Mouse (Mus musculus): Measurements from ENCODE around the gene Vps53. TPM values are rescaled to one million over a fixed set of nuclear protein-coding genes. Genes with fewer than 3 reads are reported as not detected.
A peak's percentile ranks its signal among the peaks of the same experiment; 100 is the strongest.

The Vps53 gene
- total and polyA plus RNA-seq, 2 experiments from 2014 or later = 25.2 to 40.6 TPM

DNA sequence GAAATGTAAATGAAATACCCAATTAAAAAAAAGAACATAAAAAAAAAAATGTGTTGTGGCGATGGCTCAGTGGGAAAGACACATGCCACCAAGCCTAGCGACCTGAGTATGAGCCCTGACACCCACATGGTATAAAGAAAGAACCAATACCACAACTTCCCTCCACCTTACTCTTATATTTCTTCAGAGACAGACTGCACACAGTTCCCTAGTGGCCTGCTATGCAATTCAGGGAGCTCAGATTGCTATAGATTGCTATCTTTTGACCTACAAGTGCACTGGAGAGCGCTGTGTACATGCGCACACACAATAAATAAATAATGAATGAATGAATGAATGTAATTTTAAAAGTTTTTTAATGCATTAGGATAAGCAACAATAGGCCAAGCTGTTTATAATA is 4.3 kb upstream of the Vps53 start:
- Histone ChIP-seq H3K27me3 (ENCODE audit: control insufficient read depth, insufficient read depth, low read length) (no peaks in the 10 kb centered on the region), H3K4me2 (ENCODE audit: low read depth, low read length) (no peak overlapping the region), H3K4me3 (ENCODE audit: low read depth, low read length) (no peak overlapping the region), H3K9me3 (replicated peaks; ENCODE audit: control insufficient read depth, low read length) (no peaks in the 10 kb centered on the region), H3K9ac (replicated peaks; ENCODE audit: low read depth, low read length) (no peak overlapping the region), H3K27ac (ENCODE audit: low read depth) (no peak overlapping the region), H3K36me3 (replicated peaks; ENCODE audit: control insufficient read depth, insufficient read depth, low read length) (no peaks in the 10 kb centered on the region), H3K4me1 (ENCODE audit: control insufficient read depth, insufficient read depth) (peaks cover 7% of the 10 kb centered on the region; the same call in 1 of the 2 replicates)
- DNase-seq (ENCODE audit: low spot score) (no peak), ATAC-seq (ENCODE audit: insufficient read depth, low read depth) (no peak)
- WGBS = 84% methylated on average over 4 of the region's 4 CpGs
- TF ChIP-seq CTCF (IDR thresholded peaks at IDR 0.05; ENCODE audit: low read depth) (no peak), EP300 (IDR thresholded peaks at IDR 0.05; ENCODE audit: low read depth) (no peak)

DNA sequence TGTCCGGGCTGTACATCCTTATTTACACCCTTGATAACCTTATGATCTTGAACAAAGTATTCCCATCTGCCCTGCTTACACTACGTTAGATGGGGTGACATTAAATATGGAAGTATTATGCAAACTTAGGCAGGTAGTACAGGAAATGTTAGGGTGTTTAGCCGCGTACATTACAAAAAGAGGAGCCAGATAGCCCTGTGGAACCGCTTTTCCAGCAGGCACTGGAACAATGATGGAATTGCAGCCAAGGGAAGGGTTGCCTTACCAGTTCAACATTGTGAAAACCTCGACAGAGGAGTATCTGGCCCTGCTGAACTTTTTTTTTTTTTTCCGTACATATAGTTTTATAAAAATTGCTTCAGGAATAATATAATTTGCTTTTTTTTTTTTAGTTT is 696 bp upstream of the Vps53 start:
- H3K9me3 ChIP-seq (replicated peaks; ENCODE audit: control insufficient read depth, low read length) = no peaks in the 10 kb centered on the region
- TF ChIP-seq CTCF (IDR thresholded peaks at IDR 0.05; ENCODE audit: low read depth) = no peak
- no peak for TF ChIP-seq EP300 (IDR thresholded peaks at IDR 0.05; ENCODE audit: low read depth)
- H3K36me3 ChIP-seq (replicated peaks; ENCODE audit: control insufficient read depth, insufficient read depth, low read length) = no peaks in the 10 kb centered on the region
- WGBS = 16% methylated on average over 7 of the region's 7 CpGs
- peak overlapping the region; percentile 89 for H3K4me2 ChIP-seq (ENCODE audit: low read depth, low read length)
- peak overlapping the region; percentile 54; the same call in 1 of the 2 replicates for H3K27ac ChIP-seq (ENCODE audit: low read depth)
- H3K4me1 ChIP-seq (ENCODE audit: control insufficient read depth, insufficient read depth) = peaks cover 15% of the 10 kb centered on the region
- peak overlapping the region; percentile 75 for H3K4me3 ChIP-seq (ENCODE audit: low read depth, low read length)
- ATAC-seq (ENCODE audit: insufficient read depth, low read depth) (0 out of 2 replicates have a peak, but pooled peaks have one; percentile 5), DNase-seq (ENCODE audit: low spot score) (no peak)
- H3K9ac ChIP-seq (replicated peaks; ENCODE audit: low read depth, low read length) = peak overlapping the region; percentile 67
- no peaks in the 10 kb centered on the region for H3K27me3 ChIP-seq (ENCODE audit: control insufficient read depth, insufficient read depth, low read length)

DNA sequence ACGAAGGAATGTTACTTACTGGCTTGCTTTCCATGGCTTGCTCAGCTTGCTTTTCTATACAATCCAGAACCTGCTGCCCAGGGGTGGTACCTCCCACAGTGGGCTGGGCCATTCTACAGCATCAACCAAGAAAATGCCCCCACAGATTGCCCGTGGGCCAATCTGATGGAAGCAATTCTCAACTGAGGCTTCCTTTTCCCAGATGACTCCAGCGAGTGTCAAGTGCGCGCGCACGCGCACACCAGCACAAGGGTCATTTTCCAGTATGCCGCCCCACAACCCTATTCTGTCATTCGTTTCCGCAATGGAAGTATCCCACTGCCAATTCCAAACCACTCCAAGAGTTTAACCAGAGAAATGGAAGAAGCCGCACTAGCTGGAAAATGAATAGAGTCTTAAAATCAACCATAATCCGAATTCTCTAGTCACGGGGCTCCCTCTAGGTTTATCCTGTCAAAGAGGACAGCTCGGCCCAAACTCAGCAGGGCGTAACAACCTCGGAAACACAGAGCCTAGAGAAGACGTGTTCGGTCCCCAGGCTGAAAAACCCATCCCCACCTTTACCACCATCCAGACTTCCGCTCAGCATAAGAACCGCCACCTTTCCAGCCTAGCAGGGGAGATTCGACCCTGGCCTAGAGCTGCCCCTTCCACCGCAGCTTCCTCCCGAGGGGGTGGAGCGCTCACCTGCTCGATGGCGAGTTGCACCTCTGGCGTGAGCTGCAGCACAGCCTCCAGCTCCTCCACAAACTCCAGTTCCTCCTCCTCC is 537 bp downstream of the Vps53 start:
- Histone ChIP-seq H3K27ac (ENCODE audit: low read depth) (peak overlapping the region; percentile 54), H3K9me3 (replicated peaks; ENCODE audit: control insufficient read depth, low read length) (no peaks in the 10 kb centered on the region), H3K4me2 (ENCODE audit: low read depth, low read length) (peak overlapping the region; percentile 89), H3K4me1 (ENCODE audit: control insufficient read depth, insufficient read depth) (peaks cover 15% of the 10 kb centered on the region), H3K9ac (replicated peaks; ENCODE audit: low read depth, low read length) (peak overlapping the region; percentile 67), H3K27me3 (ENCODE audit: control insufficient read depth, insufficient read depth, low read length) (no peaks in the 10 kb centered on the region), H3K36me3 (replicated peaks; ENCODE audit: control insufficient read depth, insufficient read depth, low read length) (peaks cover 5% of the 10 kb centered on the region; the same call in 1 of the 2 replicates), H3K4me3 (ENCODE audit: low read depth, low read length) (peak overlapping the region; percentile 75)
- TF ChIP-seq CTCF (IDR thresholded peaks at IDR 0.05; ENCODE audit: low read depth) (no peak), EP300 (IDR thresholded peaks at IDR 0.05; ENCODE audit: low read depth) (no peak)
- peak; percentile 16 for DNase-seq (ENCODE audit: low spot score)
- ATAC-seq (ENCODE audit: insufficient read depth, low read depth) = peak; percentile 66
- WGBS = 1% methylated on average over 28 of the region's 28 CpGs

DNA sequence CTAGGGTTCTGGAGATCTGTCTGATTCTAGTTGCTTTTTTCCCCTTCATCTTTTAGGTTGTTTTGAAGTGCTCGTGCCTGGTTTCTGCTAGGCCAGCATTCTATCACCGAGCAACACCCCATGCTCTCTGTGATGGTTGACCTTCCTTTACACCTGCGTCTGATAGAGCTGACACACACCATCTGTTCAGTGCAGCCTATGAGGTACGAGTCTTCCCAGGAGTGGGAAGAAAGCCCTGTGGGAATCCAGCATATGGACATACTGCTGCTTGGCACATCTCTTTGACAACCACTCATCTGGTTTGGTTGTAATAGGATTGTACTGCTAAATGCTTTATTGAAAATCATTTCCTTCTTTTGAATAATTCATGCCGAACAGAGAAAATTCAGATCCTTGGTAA is 9.2 kb downstream of the Vps53 start:
- TF ChIP-seq CTCF (IDR thresholded peaks at IDR 0.05; ENCODE audit: low read depth) (no peak), EP300 (IDR thresholded peaks at IDR 0.05; ENCODE audit: low read depth) (no peak)
- no peak for DNase-seq (ENCODE audit: low spot score)
- H3K4me2 ChIP-seq (ENCODE audit: low read depth, low read length) = no peak overlapping the region
- H3K27ac ChIP-seq (ENCODE audit: low read depth) = no peak overlapping the region
- no peaks in the 10 kb centered on the region for H3K9me3 ChIP-seq (replicated peaks; ENCODE audit: control insufficient read depth, low read length)
- H3K4me3 ChIP-seq (ENCODE audit: low read depth, low read length) = no peak overlapping the region
- peaks cover 24% of the 10 kb centered on the region for H3K36me3 ChIP-seq (replicated peaks; ENCODE audit: control insufficient read depth, insufficient read depth, low read length)
- no peak overlapping the region for H3K9ac ChIP-seq (replicated peaks; ENCODE audit: low read depth, low read length)
- no peak for ATAC-seq (ENCODE audit: insufficient read depth, low read depth)
- H3K4me1 ChIP-seq (ENCODE audit: control insufficient read depth, insufficient read depth) = 0 out of 2 replicates have a peak, but pooled peaks cover 3% of the 10 kb centered on the region
- 67% methylated on average over 5 of the region's 5 CpGs for WGBS
- H3K27me3 ChIP-seq (ENCODE audit: control insufficient read depth, insufficient read depth, low read length) = no peaks in the 10 kb centered on the region

DNA sequence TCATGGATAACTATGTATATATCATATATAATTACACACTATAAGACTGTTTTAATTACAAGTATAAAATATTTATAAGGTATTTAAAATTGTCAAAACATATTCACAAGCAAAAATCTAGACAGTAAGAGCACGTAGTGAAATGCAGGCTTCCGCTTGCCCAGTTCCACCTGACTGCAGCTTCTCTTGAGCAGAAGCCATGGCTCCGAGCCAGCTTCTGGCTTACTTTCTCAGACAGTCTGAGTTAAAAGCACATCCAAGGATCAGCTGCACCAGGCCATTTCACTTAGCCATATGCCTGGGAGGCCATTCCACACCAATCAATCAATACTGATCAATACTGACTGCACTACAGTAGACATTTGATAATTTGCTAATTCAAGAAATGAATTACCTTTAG is 10.5 kb downstream of the Vps53 start:
- Histone ChIP-seq H3K9ac (replicated peaks; ENCODE audit: low read depth, low read length) (no peak overlapping the region), H3K4me1 (ENCODE audit: control insufficient read depth, insufficient read depth) (0 out of 2 replicates have a peak, but pooled peaks cover 3% of the 10 kb centered on the region), H3K36me3 (replicated peaks; ENCODE audit: control insufficient read depth, insufficient read depth, low read length) (peaks cover 23% of the 10 kb centered on the region), H3K9me3 (replicated peaks; ENCODE audit: control insufficient read depth, low read length) (no peaks in the 10 kb centered on the region), H3K4me2 (ENCODE audit: low read depth, low read length) (no peak overlapping the region), H3K27ac (ENCODE audit: low read depth) (no peak overlapping the region), H3K27me3 (ENCODE audit: control insufficient read depth, insufficient read depth, low read length) (no peaks in the 10 kb centered on the region), H3K4me3 (ENCODE audit: low read depth, low read length) (no peak overlapping the region)
- 68% methylated on average over 3 of the region's 3 CpGs for WGBS
- ATAC-seq (ENCODE audit: insufficient read depth, low read depth) = no peak
- DNase-seq (ENCODE audit: low spot score) = no peak
- TF ChIP-seq EP300 (IDR thresholded peaks at IDR 0.05; ENCODE audit: low read depth) = no peak
- TF ChIP-seq CTCF (IDR thresholded peaks at IDR 0.05; ENCODE audit: low read depth) = no peak

Data from heart, postnatal 0 days (tissue).